8 mouse cellular contexts compared by ENCODE assay signal in genomic region chrX:102060891-102061290, GRCm38 (mm10). TPM values are rescaled to one million over a fixed set of nuclear protein-coding genes. Genes with fewer than 3 reads are reported as not detected.
DNase-seq lines count a peak whose midpoint lies in the region; ATAC-seq and TF ChIP-seq lines count a peak whose summit lies in the region.

No protein-coding gene starts in this region.

- no peak overlapping the region for H3K4me2 ChIP-seq in limb, embryonic 14.5 days (replicated peaks; ENCODE audit: low read depth, low read length, severe bottlenecking)
- no peak overlapping the region for H3K4me2 ChIP-seq in forebrain, embryonic 12.5 days

- ATAC-seq in limb, embryonic 14.5 days (ENCODE audit: low FRiP score, low read depth), result no peak
- peak; percentile 79 for ATAC-seq in granulocyte monocyte progenitor cell, adult 5-6 weeks (replicated peaks; ENCODE audit: poor library complexity, severe bottlenecking)
- no peak for ATAC-seq in forebrain, embryonic 12.5 days (ENCODE audit: low FRiP score)

- TF ChIP-seq POLR2A in limb, embryonic 14.5 days (IDR thresholded peaks at IDR 0.05; ENCODE audit: borderline replicate concordance, extremely low read depth, insufficient read depth, insufficient read length), result no peak
- TF ChIP-seq POLR2A in brain, embryonic 14.5 days (IDR thresholded peaks at IDR 0.05; ENCODE audit: borderline replicate concordance, extremely low read depth, insufficient read depth, insufficient read length, poor library complexity, severe bottlenecking), result no peak

- H3K9me3 ChIP-seq in limb, embryonic 14.5 days (ENCODE audit: control insufficient read depth, low read length), result no peaks in the 10 kb centered on the region
- H3K9me3 ChIP-seq in limb, embryonic 10.5 days (replicated peaks), result no peaks in the 10 kb centered on the region
- no peaks in the 10 kb centered on the region for H3K9me3 ChIP-seq in forebrain, embryonic 12.5 days

- H3K36me3 ChIP-seq in limb, embryonic 14.5 days (ENCODE audit: control insufficient read depth, insufficient read depth, low read length), result no peaks in the 10 kb centered on the region
- H3K36me3 ChIP-seq in limb, embryonic 10.5 days, result no peaks in the 10 kb centered on the region
- H3K36me3 ChIP-seq in forebrain, embryonic 12.5 days (replicated peaks), result no peaks in the 10 kb centered on the region

- no peaks in the 10 kb centered on the region for H3K4me1 ChIP-seq in limb, embryonic 14.5 days (ENCODE audit: control insufficient read depth, insufficient read depth, low read length)
- H3K4me1 ChIP-seq in limb, embryonic 10.5 days, result peaks cover 23% of the 10 kb centered on the region
- H3K4me1 ChIP-seq in forebrain, embryonic 12.5 days, result peaks cover 15% of the 10 kb centered on the region

- H3K27me3 ChIP-seq in limb, embryonic 14.5 days (ENCODE audit: control insufficient read depth, insufficient read depth, low read length), result no peaks in the 10 kb centered on the region
- peaks cover 84% of the 10 kb centered on the region for H3K27me3 ChIP-seq in limb, embryonic 10.5 days (ENCODE audit: low read depth, poor library complexity, severe bottlenecking)
- H3K27me3 ChIP-seq in forebrain, embryonic 12.5 days, result peaks cover 27% of the 10 kb centered on the region

- TF ChIP-seq CTCF in brain, embryonic 14.5 days (IDR thresholded peaks at IDR 0.05; ENCODE audit: borderline replicate concordance, extremely low read depth, insufficient read depth, insufficient read length), result no peak

- H3K9ac ChIP-seq in limb, embryonic 14.5 days (ENCODE audit: low read depth, low read length, severe bottlenecking), result no peak overlapping the region
- no peak overlapping the region for H3K9ac ChIP-seq in forebrain, embryonic 12.5 days

- peak; percentile 21 for DNase-seq in limb, embryonic 14.5 days (ENCODE audit: low spot score)
- no peak for DNase-seq in limb, embryonic 10.5 days (ENCODE audit: low spot score)
- DNase-seq in brain, embryonic 14.5 days (ENCODE audit: low read depth), result peak; percentile 74
- peak; percentile 77 for DNase-seq in lung, postnatal 14 days
- DNase-seq in thymus, postnatal 14 days, result no peak
- DNase-seq in layer of hippocampus, adult 9-10 months (ENCODE audit: low spot score), result no peak

- no peak overlapping the region for H3K27ac ChIP-seq in limb, embryonic 14.5 days (replicated peaks; ENCODE audit: low read depth, low read length)
- H3K27ac ChIP-seq in limb, embryonic 10.5 days, result no peak overlapping the region
- no peak overlapping the region for H3K27ac ChIP-seq in forebrain, embryonic 12.5 days

- 36% methylated on average over 2 of the region's 2 CpGs for WGBS in limb, embryonic 14.5 days
- 56% methylated on average over 2 of the region's 2 CpGs for WGBS in limb, embryonic 10.5 days
- 21% methylated on average over 2 of the region's 2 CpGs for WGBS in forebrain, embryonic 12.5 days

- no peak overlapping the region for H3K4me3 ChIP-seq in limb, embryonic 14.5 days (replicated peaks; ENCODE audit: low read length)
- no peak overlapping the region for H3K4me3 ChIP-seq in limb, embryonic 10.5 days
- H3K4me3 ChIP-seq in forebrain, embryonic 12.5 days (replicated peaks), result no peak overlapping the region

RNA-seq across cellular contexts. Expression of gene Rtl5, which starts 10.2 kb away (rescaled TPM):
- polyA plus RNA-seq in limb, embryonic 14.5 days (2012; rRNA removed), result 24.8 and 28.8 TPM in 2 replicates
- 1.1 and 1.6 TPM in 2 replicates for polyA plus RNA-seq in limb, embryonic 14.5 days (2014; fragmentation: Nextera tagmentation; extraction: Ambion mirVana)
- 1.5 and 2.9 TPM in 2 replicates for polyA plus RNA-seq in limb, embryonic 10.5 days (2016; fragmentation: Nextera tagmentation; extraction: Ambion mirVana)
- 64.7 and 82.5 TPM in 2 replicates for polyA plus RNA-seq in brain, embryonic 14.5 days (2012; rRNA removed)
- total RNA-seq in granulocyte monocyte progenitor cell, adult 5-6 weeks (2014; fragmentation: Nextera tagmentation), result 2.1 and 4.4 TPM in 2 replicates
- 0.52 and 1.6 TPM in 2 replicates for total RNA-seq in granulocyte monocyte progenitor cell, adult 5-6 weeks (2017)
- 9.3 and 10.2 TPM in 2 replicates for polyA plus RNA-seq in forebrain, embryonic 12.5 days (2016; fragmentation: Nextera tagmentation; extraction: Ambion mirVana)

RNA-seq across cellular contexts. Expression of gene Pin4, which starts 58.4 kb away (rescaled TPM):
- 19.8 and 46.3 TPM in 2 replicates for polyA plus RNA-seq in limb, embryonic 14.5 days (2012; rRNA removed)
- 62.3 and 66.0 TPM in 2 replicates for polyA plus RNA-seq in limb, embryonic 14.5 days (2014; fragmentation: Nextera tagmentation; extraction: Ambion mirVana)
- polyA plus RNA-seq in limb, embryonic 10.5 days (2016; fragmentation: Nextera tagmentation; extraction: Ambion mirVana), result 81.2 and 96.0 TPM in 2 replicates
- polyA plus RNA-seq in brain, embryonic 14.5 days (2012; rRNA removed), result 38.2 and 39.8 TPM in 2 replicates
- 65.5 and 77.0 TPM in 2 replicates for total RNA-seq in granulocyte monocyte progenitor cell, adult 5-6 weeks (2014; fragmentation: Nextera tagmentation)
- total RNA-seq in granulocyte monocyte progenitor cell, adult 5-6 weeks (2017), result 83.2 and 99.1 TPM in 2 replicates
- 82.2 and 84.4 TPM in 2 replicates for polyA plus RNA-seq in forebrain, embryonic 12.5 days (2016; fragmentation: Nextera tagmentation; extraction: Ambion mirVana)

Comparison
In these comparisons a context has a peak if more than half of its experiments do, and no peak if none do; other contexts are left out.
1. DNase-seq: peak in limb, embryonic 14.5 days (single experiment), brain, embryonic 14.5 days (single experiment) and lung, postnatal 14 days (single experiment); none in limb, embryonic 10.5 days (single experiment), thymus, postnatal 14 days (single experiment) and layer of hippocampus, adult 9-10 months (single experiment).